Mouse (Mus musculus): ENCODE measurements around the gene Clta. TPM values are rescaled to one million over a fixed set of nuclear protein-coding genes. Genes with fewer than 3 reads are reported as not detected.

The Clta gene
- total and polyA plus RNA-seq, 3 experiments, result 301 to 454 (median 450) TPM

DNA sequence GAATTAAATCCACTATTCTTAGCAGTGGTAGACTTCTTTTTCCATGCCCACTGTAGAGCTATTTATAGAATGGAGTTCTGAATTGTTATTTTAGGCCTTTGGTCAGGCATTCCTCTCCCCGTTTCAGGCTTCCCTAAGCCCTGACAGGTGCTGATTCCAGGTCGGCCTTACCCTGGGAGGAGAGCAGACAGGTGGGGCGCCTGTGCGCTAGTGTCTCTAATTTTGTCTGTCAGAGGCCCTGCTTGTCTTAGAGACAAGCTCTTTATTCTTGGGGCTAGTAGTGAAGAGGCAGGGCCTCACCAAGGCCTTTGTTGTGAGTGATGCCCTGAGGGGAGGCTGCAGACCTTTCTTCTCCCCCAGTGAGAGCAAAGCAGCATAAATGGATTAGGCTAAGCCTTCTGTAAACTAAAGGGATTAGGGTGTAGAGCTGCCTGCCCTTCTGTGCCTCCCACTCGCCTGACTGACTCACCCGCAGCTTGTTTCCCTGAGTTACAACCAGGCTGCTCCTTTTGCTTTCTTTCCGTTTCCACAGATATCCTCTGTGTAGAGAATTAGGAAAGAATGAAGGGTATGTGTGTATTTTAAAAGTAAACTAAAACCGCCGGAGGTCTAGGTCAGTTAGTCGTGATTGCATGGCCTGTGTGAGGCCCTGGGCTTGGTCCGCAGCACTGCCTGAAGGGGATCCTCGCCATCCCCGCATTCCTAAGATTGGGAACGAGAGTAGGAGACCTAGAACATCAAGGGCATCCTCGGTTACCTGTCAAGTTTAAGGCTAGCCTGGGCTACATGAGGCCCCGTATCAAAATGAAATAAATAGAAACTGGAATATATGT is 24.3 kb downstream of the Clta start:
- no peak overlapping the region for H3K4me3 ChIP-seq (replicated peaks in 1 of 3; ENCODE audit: low read depth in 2 of 3, low read length in 2 of 3, poor library complexity in 1 of 3)
- peaks cover 18% of the 10 kb centered on the region for H3K79me2 ChIP-seq (replicated peaks; ENCODE audit: control insufficient read depth, extremely low read depth, insufficient read depth, poor library complexity, severe bottlenecking)
- H3K9ac ChIP-seq (ENCODE audit: insufficient read depth, low read depth), result no peak overlapping the region
- dilution Hi-C loops (cut with MboI; ENCODE audit: extremely low pct_ligation_motif_present, extremely low pct_unique_long_range_greater_than_20kb, low sequenced_read_pairs), result no loop called here
- peaks cover 93 to 100% of the 10 kb centered on the region in 2 experiments for H3K36me3 ChIP-seq (replicated peaks in 1 of 2; ENCODE audit: control insufficient read depth in 1 of 2, insufficient read depth in 1 of 2, low read length in 1 of 2)
- peaks cover 0 to 14% of the 10 kb centered on the region in 2 experiments; a peak in 2 of 4 replicates for H3K4me1 ChIP-seq (ENCODE audit: control insufficient read depth in 1 of 2, insufficient read depth in 2 of 2)
- H3K27me3 ChIP-seq (replicated peaks), result no peaks in the 10 kb centered on the region
- H3K4me2 ChIP-seq (ENCODE audit: insufficient read depth, low read depth, poor library complexity, severe bottlenecking), result no peak overlapping the region
- no peak for TF ChIP-seq HCFC1 (IDR thresholded peaks at IDR 0.05; ENCODE audit: low read depth, low read length)
- no peak for TF ChIP-seq CHD1 (IDR thresholded peaks at IDR 0.05; ENCODE audit: low read depth, low read length)
- TF ChIP-seq ZKSCAN1 (IDR thresholded peaks at IDR 0.05; ENCODE audit: borderline replicate concordance, low read depth, low read length), result no peak
- TF ChIP-seq ELF1 (IDR thresholded peaks at IDR 0.05; ENCODE audit: low read depth, low read length), result no peak
- no peak for TF ChIP-seq MAZ (IDR thresholded peaks at IDR 0.05; ENCODE audit: low read depth, low read length)
- no peak for TF ChIP-seq NELFE (IDR thresholded peaks at IDR 0.05; ENCODE audit: low read depth, low read length)
- no peak for TF ChIP-seq POLR2A (IDR thresholded peaks at IDR 0.05; ENCODE audit: low read depth, low read length)
- TF ChIP-seq JUN (IDR thresholded peaks at IDR 0.05; ENCODE audit: insufficient read depth, low read depth, low read length), result no peak
- no peak for TF ChIP-seq PAX5 (IDR thresholded peaks at IDR 0.05; ENCODE audit: low read length)
- no peak for TF ChIP-seq USF1 (IDR thresholded peaks at IDR 0.05; ENCODE audit: low read depth, low read length)
- TF ChIP-seq ZNF384 (IDR thresholded peaks at IDR 0.05; ENCODE audit: low read depth, low read length), result no peak
- TF ChIP-seq RAD21 (IDR thresholded peaks at IDR 0.05; ENCODE audit: low read depth, low read length), result no peak
- no peak for TF ChIP-seq KAT2A (IDR thresholded peaks at IDR 0.05; ENCODE audit: insufficient replicate concordance, low read length)
- no peak for TF ChIP-seq POLR2AphosphoS2 (IDR thresholded peaks at IDR 0.05; ENCODE audit: low read depth, low read length)
- TF ChIP-seq CHD2 (IDR thresholded peaks at IDR 0.05; ENCODE audit: low read length), result no peak
- in situ Hi-C loops (cut with MboI; ENCODE audit: low pct_ligation_motif_present, low pct_unique_long_range_greater_than_20kb, low sequenced_read_pairs), result no loop called here
- no peak overlapping the region for H3K27ac ChIP-seq (ENCODE audit: insufficient read depth, low read depth)
- no peak for DNase-seq (ENCODE audit: extremely low read depth)
- H3K9me3 ChIP-seq (replicated peaks; ENCODE audit: low read length), result no peaks in the 10 kb centered on the region

DNA sequence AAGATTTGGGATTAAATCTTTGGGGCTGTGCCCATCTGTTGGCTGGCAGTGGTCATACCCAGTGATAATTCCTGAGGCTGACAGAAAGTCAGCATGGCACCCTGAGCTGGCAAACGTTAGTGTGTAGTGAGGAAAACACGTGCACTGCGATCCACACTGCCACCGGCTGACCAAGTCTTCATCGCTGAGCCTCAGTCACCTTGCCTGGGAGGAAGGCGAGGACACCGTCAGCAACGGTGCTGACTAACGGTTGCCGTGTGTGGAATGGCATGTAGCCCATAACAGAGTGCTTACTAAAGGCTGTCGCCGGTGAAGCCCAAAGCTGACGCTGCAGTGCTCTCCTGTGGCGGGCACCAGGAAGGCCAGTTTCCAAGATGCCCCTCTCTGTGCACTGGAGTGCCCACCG is 25.4 kb downstream of the Clta start:
- Histone ChIP-seq H3K9me3 (replicated peaks; ENCODE audit: low read length) (no peaks in the 10 kb centered on the region), H3K27me3 (replicated peaks) (no peaks in the 10 kb centered on the region), H3K79me2 (replicated peaks; ENCODE audit: control insufficient read depth, extremely low read depth, insufficient read depth, poor library complexity, severe bottlenecking) (peaks cover 9% of the 10 kb centered on the region), H3K4me1 (ENCODE audit: control insufficient read depth in 1 of 2, insufficient read depth in 2 of 2) (peaks cover 0 to 13% of the 10 kb centered on the region in 2 experiments; a peak in 2 of 4 replicates), H3K27ac (ENCODE audit: insufficient read depth, low read depth) (no peak overlapping the region), H3K36me3 (replicated peaks in 1 of 2; ENCODE audit: control insufficient read depth in 1 of 2, insufficient read depth in 1 of 2, low read length in 1 of 2) (peaks cover 87 to 96% of the 10 kb centered on the region in 2 experiments), H3K4me3 (replicated peaks in 1 of 3; ENCODE audit: low read depth in 2 of 3, low read length in 2 of 3, poor library complexity in 1 of 3) (no peak overlapping the region), H3K4me2 (ENCODE audit: insufficient read depth, low read depth, poor library complexity, severe bottlenecking) (no peak overlapping the region), H3K9ac (ENCODE audit: insufficient read depth, low read depth) (no peak overlapping the region)
- dilution Hi-C loops (cut with MboI; ENCODE audit: extremely low pct_ligation_motif_present, extremely low pct_unique_long_range_greater_than_20kb, low sequenced_read_pairs), result no loop called here
- TF ChIP-seq HCFC1 (IDR thresholded peaks at IDR 0.05; ENCODE audit: low read depth, low read length) (no peak), UBTF (IDR thresholded peaks at IDR 0.05; ENCODE audit: low read depth, low read length) (no peak), SMC3 (IDR thresholded peaks at IDR 0.05; ENCODE audit: low read depth, low read length) (no peak), JUND (conservative IDR thresholded peaks at IDR 0.05; ENCODE audit: low read depth, low read length) (no peak), MAFK (IDR thresholded peaks at IDR 0.05; ENCODE audit: insufficient replicate concordance, low read length) (no peak), EP300 (IDR thresholded peaks at IDR 0.05; ENCODE audit: low read length) (no peak), ETS1 (conservative IDR thresholded peaks at IDR 0.05; ENCODE audit: low read depth, low read length) (no peak), MAZ (IDR thresholded peaks at IDR 0.05; ENCODE audit: low read depth, low read length) (no peak), ELF1 (IDR thresholded peaks at IDR 0.05; ENCODE audit: low read depth, low read length) (no peak), IRF4 (IDR thresholded peaks at IDR 0.05; ENCODE audit: low read depth, low read length) (no peak), CTCF (conservative IDR thresholded peaks at IDR 0.05 in 1 of 2, IDR thresholded peaks at IDR 0.05 in 1 of 2; ENCODE audit: low read depth in 2 of 2, low read length in 2 of 2) (no peak)
- in situ Hi-C loops (cut with MboI; ENCODE audit: low pct_ligation_motif_present, low pct_unique_long_range_greater_than_20kb, low sequenced_read_pairs), result no loop called here
- DNase-seq (ENCODE audit: extremely low read depth), result no peak

Measured in CH12.LX (cell line).